Mouse (Mus musculus): ENCODE measurements around the gene Cnppd1.

DNA sequence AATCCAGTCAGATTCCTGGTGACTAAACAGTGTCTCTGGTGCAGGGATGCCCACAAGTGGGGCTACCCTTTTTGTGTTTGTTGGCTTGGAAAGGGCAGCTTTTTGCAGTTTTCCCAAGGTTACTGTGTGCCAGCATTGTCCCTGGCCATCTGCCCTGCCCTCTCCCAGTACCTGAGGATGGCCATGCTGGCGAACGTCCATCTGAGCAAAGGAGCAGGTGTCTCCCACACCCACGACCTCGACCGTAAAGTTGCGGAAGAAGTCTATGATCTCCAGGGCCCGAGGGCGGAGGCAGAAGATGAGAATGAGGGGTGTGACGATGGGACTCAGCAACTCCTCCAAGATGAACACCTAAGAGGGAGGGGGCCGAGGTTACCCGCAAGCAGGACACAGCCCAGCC, 43.0 kb upstream of the Cnppd1 start:
- no peak for TF ChIP-seq CTCF (IDR thresholded peaks at IDR 0.05)
- no peak for TF ChIP-seq EP300 (IDR thresholded peaks at IDR 0.05)

All from lung, postnatal 0 days (tissue).